ENCODE assay signal across 7 mouse cellular contexts in the genomic region with DNA sequence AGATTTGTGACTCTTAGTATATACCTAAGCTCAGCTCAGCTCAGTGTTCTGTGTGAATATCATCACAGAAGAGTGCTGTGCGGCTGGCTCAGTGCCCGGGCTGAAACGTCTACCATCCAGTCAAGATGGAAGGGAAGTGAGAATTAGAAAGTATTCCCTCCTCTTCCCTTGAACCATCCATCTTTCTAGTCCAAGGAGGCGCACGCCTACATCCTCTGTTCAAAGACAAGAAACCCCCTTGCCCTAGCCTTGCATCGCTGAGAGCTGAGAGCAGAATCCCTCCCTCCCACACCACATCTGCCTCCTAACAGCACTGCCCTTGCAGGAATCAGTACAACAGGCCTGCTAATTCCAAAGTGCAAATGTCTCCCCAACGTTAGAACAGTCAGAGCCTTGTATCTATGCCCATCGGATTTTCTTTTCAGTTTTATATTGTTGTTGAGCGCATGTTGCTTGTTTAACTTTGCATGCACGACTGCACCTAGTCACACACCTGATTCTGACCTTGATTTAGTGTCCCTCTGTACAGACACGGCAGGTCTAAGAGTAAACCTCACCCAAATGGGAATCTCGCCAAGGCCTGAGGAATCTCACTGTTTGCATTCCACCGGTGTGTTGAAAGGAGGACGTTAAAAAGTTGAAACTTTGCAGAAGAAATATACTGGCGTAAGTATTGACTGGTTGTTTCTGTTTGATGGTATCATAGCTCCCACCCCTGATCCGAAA.
A peak's percentile ranks its signal among the peaks of the same experiment; 100 is the strongest.
DNase-seq lines count a peak whose midpoint lies in the region; ATAC-seq and TF ChIP-seq lines count a peak whose summit lies in the region.

No protein-coding gene starts in this region.

- no peaks in the 10 kb centered on the region for H3K27me3 ChIP-seq in heart, embryonic 12.5 days (replicated peaks)
- H3K27me3 ChIP-seq in lung, embryonic 15.5 days: no peaks in the 10 kb centered on the region
- H3K27me3 ChIP-seq in thymus, adult 2 months (ENCODE audit: control insufficient read depth, insufficient read depth, low read length): no peaks in the 10 kb centered on the region
- H3K27me3 ChIP-seq in neural tube, embryonic 15.5 days (replicated peaks): no peaks in the 10 kb centered on the region

- peaks cover 17% of the 10 kb centered on the region for H3K4me1 ChIP-seq in heart, embryonic 12.5 days (replicated peaks)
- peaks cover 13% of the 10 kb centered on the region; the same call in 1 of the 2 replicates for H3K4me1 ChIP-seq in lung, embryonic 15.5 days
- H3K4me1 ChIP-seq in thymus, adult 2 months (replicated peaks; ENCODE audit: control insufficient read depth, insufficient read depth, low read length): no peaks in the 10 kb centered on the region
- H3K4me1 ChIP-seq in neural tube, embryonic 15.5 days: no peaks in the 10 kb centered on the region

- no peak for TF ChIP-seq POLR2A in thymus, adult 2 months (IDR thresholded peaks at IDR 0.05; ENCODE audit: control insufficient read depth, extremely low read depth, insufficient read depth, low read length, poor library complexity)

- 39% methylated on average over 16 of the region's 16 CpGs for WGBS in heart, embryonic 12.5 days
- WGBS in lung, embryonic 15.5 days: 23% methylated on average over 16 of the region's 16 CpGs
- 85% methylated on average over 16 of the region's 16 CpGs for whole genome bisulfite sequencing in thymus, adult 2 months
- 64% methylated on average over 16 of the region's 16 CpGs for WGBS in neural tube, embryonic 15.5 days

- TF ChIP-seq CTCF in thymus, adult 2 months (IDR thresholded peaks at IDR 0.05; ENCODE audit: borderline replicate concordance, control insufficient read depth, extremely low read depth, insufficient read depth, low read length, poor library complexity): no peak

- peak overlapping the region; percentile 26 for H3K27ac ChIP-seq in heart, embryonic 12.5 days (ENCODE audit: poor library complexity, severe bottlenecking)
- no peak overlapping the region; the same call in 1 of the 2 replicates for H3K27ac ChIP-seq in lung, embryonic 15.5 days
- no peak overlapping the region for H3K27ac ChIP-seq in thymus, adult 2 months (ENCODE audit: control insufficient read depth, insufficient read depth, low read length)
- no peak overlapping the region; the same call in 1 of the 2 replicates for H3K27ac ChIP-seq in neural tube, embryonic 15.5 days (replicated peaks)

- no peaks in the 10 kb centered on the region for H3K9me3 ChIP-seq in heart, embryonic 12.5 days (replicated peaks)
- H3K9me3 ChIP-seq in lung, embryonic 15.5 days: no peaks in the 10 kb centered on the region
- no peaks in the 10 kb centered on the region for H3K9me3 ChIP-seq in neural tube, embryonic 15.5 days (replicated peaks)

- H3K9ac ChIP-seq in heart, embryonic 12.5 days: no peak overlapping the region
- H3K9ac ChIP-seq in lung, embryonic 15.5 days: no peak overlapping the region
- H3K9ac ChIP-seq in neural tube, embryonic 15.5 days (replicated peaks): no peak overlapping the region

- H3K36me3 ChIP-seq in heart, embryonic 12.5 days: no peaks in the 10 kb centered on the region
- H3K36me3 ChIP-seq in lung, embryonic 15.5 days: no peaks in the 10 kb centered on the region
- H3K36me3 ChIP-seq in thymus, adult 2 months (ENCODE audit: control insufficient read depth, insufficient read depth, low read length): no peaks in the 10 kb centered on the region
- no peaks in the 10 kb centered on the region for H3K36me3 ChIP-seq in neural tube, embryonic 15.5 days

- peak; percentile 58 for DNase-seq in testis, postnatal 10 days (ENCODE audit: low spot score)
- DNase-seq in testis, postnatal 14 days (ENCODE audit: low spot score): no peak
- DNase-seq in kidney, postnatal 4 days: peak; percentile 43 to 48
- DNase-seq in thymus, adult 2 months: no peak

- peak overlapping the region; percentile 28; the same call in 1 of the 2 replicates for H3K4me2 ChIP-seq in heart, embryonic 12.5 days
- H3K4me2 ChIP-seq in lung, embryonic 15.5 days: 0 out of 2 replicates have a peak overlapping the region, but pooled peaks have one; percentile 14
- no peak overlapping the region for H3K4me2 ChIP-seq in neural tube, embryonic 15.5 days

- no peak overlapping the region for H3K4me3 ChIP-seq in heart, embryonic 12.5 days
- H3K4me3 ChIP-seq in lung, embryonic 15.5 days: no peak overlapping the region
- no peak overlapping the region for H3K4me3 ChIP-seq in thymus, adult 2 months (ENCODE audit: control insufficient read depth, insufficient read depth, low read length)
- H3K4me3 ChIP-seq in neural tube, embryonic 15.5 days (replicated peaks): no peak overlapping the region

- 0 out of 2 replicates have a peak, but pooled peaks have one; percentile 53 for ATAC-seq in heart, embryonic 12.5 days (ENCODE audit: insufficient number of reproducible peaks, low FRiP score)
- ATAC-seq in lung, embryonic 15.5 days (ENCODE audit: borderline replicate concordance, extremely low read depth, low FRiP score, low TSS enrichment): peak; percentile 49; the same call in 1 of the 2 replicates
- ATAC-seq in neural tube, embryonic 15.5 days (ENCODE audit: low FRiP score): no peak

Comparison
In these comparisons a context has a peak if more than half of its experiments do, and no peak if none do; other contexts are left out.
1. DNase-seq: peak in testis, postnatal 10 days (single experiment) and kidney, postnatal 4 days (2 of 2); none in testis, postnatal 14 days (single experiment) and thymus, adult 2 months (single experiment).